Mouse (Mus musculus): Measurements from ENCODE around the gene Zcwpw1.

Zcwpw1 gene

GRCm38 (mm10) chr5:137755425-137755824, 32.2 kb upstream of the Zcwpw1 start:
- no peak for DNase-seq (ENCODE audit: low spot score in 2 of 2)

- DNase-seq (ENCODE audit: low spot score in 2 of 2), result no peak
These were observed 31.5 kb upstream of the Zcwpw1 start for GRCm38 (mm10) chr5:137756106-137756505.

GRCm38 (mm10) chr5:137756882-137757661, 30.5 kb upstream of the Zcwpw1 start:
- peak; percentile 87 to 96 for DNase-seq (ENCODE audit: low spot score in 2 of 2)

GRCm38 (mm10) chr5:137757887-137758286, 29.7 kb upstream of the Zcwpw1 start:
- DNase-seq (ENCODE audit: low spot score in 2 of 2), result no peak

- no peak for DNase-seq (ENCODE audit: low spot score in 2 of 2)
These were observed 28.6 kb upstream of the Zcwpw1 start for GRCm38 (mm10) chr5:137758921-137759534.

- peak; percentile 85 to 93 for DNase-seq (ENCODE audit: low spot score in 2 of 2)
These were observed 27.6 kb upstream of the Zcwpw1 start for GRCm38 (mm10) chr5:137759971-137760412.

GRCm38 (mm10) chr5:137764609-137765340, 22.8 kb upstream of the Zcwpw1 start:
- no peak for DNase-seq (ENCODE audit: low spot score in 2 of 2)

- no peak for DNase-seq (ENCODE audit: low spot score in 2 of 2)
These were observed 21.3 kb upstream of the Zcwpw1 start for GRCm38 (mm10) chr5:137766270-137766669.

- no peak for DNase-seq (ENCODE audit: low spot score in 2 of 2)
These were observed 19.1 kb upstream of the Zcwpw1 start for GRCm38 (mm10) chr5:137768475-137768874.

GRCm38 (mm10) chr5:137770709-137771108, 16.9 kb upstream of the Zcwpw1 start:
- peak in 1 of 2 experiments; percentile 44 for DNase-seq (ENCODE audit: low spot score in 2 of 2)

- DNase-seq (ENCODE audit: low spot score in 2 of 2), result no peak
These were observed 14.8 kb upstream of the Zcwpw1 start for GRCm38 (mm10) chr5:137772755-137773154.

- DNase-seq (ENCODE audit: low spot score in 2 of 2), result no peak
These were observed 11.9 kb upstream of the Zcwpw1 start for GRCm38 (mm10) chr5:137775587-137776290.

GRCm38 (mm10) chr5:137776408-137776918, 11.1 kb upstream of the Zcwpw1 start:
- DNase-seq (ENCODE audit: low spot score in 2 of 2), result peak in 1 of 2 experiments; percentile 37

GRCm38 (mm10) chr5:137777267-137777845, 10.2 kb upstream of the Zcwpw1 start:
- no peak for DNase-seq (ENCODE audit: low spot score in 2 of 2)

GRCm38 (mm10) chr5:137778635-137779034, 9.0 kb upstream of the Zcwpw1 start, which contains the start of gene Ppp1r35:
Ppp1r35 (plus strand) TSS chr5:137778849.
- DNase-seq (ENCODE audit: low spot score in 2 of 2), result peak; percentile 94 to 98

- peak; percentile 58 to 83 for DNase-seq (ENCODE audit: low spot score in 2 of 2)
These were observed 8.3 kb upstream of the Zcwpw1 start for GRCm38 (mm10) chr5:137779053-137779933.

GRCm38 (mm10) chr5:137781661-137782060, 5.9 kb upstream of the Zcwpw1 start:
- DNase-seq (ENCODE audit: low spot score in 2 of 2), result no peak

- no peak for DNase-seq (ENCODE audit: low spot score in 2 of 2)
These were observed 4.6 kb upstream of the Zcwpw1 start for GRCm38 (mm10) chr5:137782776-137783522.

- no peak for DNase-seq (ENCODE audit: low spot score in 2 of 2)
These were observed 3.6 kb upstream of the Zcwpw1 start for GRCm38 (mm10) chr5:137783901-137784540.

Measured in spleen, postnatal 4 days (tissue).